Mouse (Mus musculus): ENCODE data around the gene Tesc.
A peak's percentile ranks its signal among the peaks of the same experiment; 100 is the strongest.

Tesc gene

GRCm38 (mm10) chr5:118027698-118028190, at the start of gene Tesc:
TSS of gene Tesc (plus strand) at chr5:118027743.
- no peak for DNase-seq (ENCODE audit: low spot score in 2 of 2)

DNA sequence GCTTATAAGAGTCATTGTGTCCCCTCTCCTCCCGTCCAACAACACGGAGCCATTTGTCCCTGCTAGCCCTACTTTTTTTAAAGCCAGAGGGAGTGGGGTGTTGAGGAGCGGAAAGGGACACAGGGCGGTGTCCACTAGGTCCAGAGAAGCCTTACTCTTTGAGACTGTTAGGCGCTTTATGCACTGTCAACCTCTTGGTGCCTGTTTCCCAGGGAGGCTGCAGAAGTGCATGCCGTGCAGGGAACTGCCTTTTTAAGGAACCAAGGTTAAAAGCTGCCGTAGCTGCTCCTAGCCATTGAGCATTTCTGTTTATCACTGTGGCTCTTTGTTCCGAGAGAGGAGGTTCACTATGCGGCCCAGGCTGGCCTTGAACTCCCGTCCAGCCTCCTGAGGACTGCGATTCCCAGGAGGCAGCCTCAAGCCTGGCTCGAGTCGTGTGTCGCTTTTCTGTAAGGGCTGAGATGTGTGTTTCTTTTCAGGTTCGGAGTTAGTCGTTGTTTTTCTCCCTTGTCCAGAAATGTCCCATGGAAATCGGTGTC, 49.3 kb upstream of the Tesc start:
- DNase-seq (ENCODE audit: low spot score in 2 of 2) = no peak

- DNase-seq (ENCODE audit: low spot score in 2 of 2) = no peak
Measured at GRCm38 (mm10) chr5:117979082-117979481, 48.5 kb upstream of the Tesc start.

DNA sequence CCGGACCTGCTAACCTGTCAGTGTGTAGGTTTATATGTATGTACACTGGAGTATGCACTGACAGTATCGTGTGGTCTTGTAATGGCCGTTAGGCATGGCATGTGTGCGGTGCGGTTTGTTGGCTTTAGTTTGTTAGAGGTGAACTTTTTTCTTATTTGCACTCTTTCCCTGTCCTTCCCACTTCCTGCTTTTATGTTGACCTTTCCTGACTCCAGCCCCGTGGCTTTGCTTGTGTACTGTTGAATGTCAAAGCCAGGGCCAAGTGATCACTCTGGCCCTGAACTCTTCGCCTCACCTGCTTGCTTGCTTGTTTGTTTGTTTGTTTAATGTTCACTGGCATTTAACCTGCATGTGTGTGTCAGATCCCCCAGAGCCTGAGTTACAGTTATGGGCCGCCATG, 46.6 kb upstream of the Tesc start:
- DNase-seq (ENCODE audit: low spot score in 2 of 2) = no peak

DNA sequence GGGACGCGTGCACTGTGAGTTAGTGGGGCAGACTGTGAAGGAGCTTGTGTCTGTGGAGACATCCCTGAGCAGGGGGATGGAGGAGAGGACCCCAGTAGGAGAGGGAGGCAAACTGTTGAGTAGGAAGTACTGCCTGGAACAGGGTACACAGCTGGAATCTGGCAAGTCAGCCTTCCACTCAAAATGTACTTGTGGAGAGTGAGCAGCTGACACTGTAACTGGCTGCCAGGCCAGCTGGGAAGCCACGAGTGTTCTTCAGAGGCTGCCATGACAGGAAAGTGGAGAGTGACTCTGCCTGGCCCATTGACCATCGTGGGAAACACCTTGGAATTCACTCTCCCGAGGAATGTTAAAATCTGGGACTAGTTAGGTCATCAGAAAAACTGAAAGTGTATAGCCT, 45.6 kb upstream of the Tesc start:
- no peak for DNase-seq (ENCODE audit: low spot score in 2 of 2)

DNA sequence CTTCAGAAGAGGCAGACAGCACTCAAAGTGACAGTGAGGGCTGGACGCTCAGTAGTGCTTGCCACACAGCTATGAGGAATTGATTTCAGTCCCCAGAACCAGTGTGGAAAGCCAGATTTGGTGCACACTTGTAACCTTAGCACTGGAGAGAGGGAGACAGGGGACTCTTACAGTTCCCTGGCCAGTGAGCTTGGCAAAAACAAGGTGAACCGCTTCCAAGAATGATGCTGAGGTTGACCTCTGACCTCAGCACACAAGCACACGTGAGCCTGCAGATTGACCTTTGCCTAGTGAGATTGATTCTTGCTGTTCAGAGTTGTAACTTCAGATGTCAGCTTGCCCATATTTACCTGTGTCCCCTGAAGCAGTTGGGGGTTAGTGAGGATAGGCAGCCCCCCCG, 41.2 kb upstream of the Tesc start:
- no peak for DNase-seq (ENCODE audit: low spot score in 2 of 2)

DNA sequence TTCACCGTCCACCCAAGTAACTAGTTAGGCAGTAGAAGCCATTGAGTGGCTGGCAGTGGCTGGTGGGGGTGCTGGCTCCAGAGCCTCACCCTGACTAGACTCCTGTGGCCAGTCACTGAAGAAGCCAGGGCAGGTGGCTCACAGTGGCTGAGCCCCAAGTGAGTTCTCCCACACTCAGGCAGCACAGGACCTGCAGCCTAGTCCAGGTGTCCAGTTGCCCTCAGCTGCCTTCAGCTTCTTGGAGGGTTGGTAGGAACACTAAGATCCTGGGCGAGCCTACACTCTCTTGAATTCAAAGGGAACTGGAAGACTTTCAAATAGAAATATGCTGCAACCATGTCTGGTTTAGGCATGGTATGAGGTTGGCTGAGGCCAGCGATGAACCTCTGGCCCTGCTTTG, 39.7 kb upstream of the Tesc start:
- DNase-seq (ENCODE audit: low spot score in 2 of 2) = no peak

- no peak for DNase-seq (ENCODE audit: low spot score in 2 of 2)
Measured at GRCm38 (mm10) chr5:117988367-117988766, 39.2 kb upstream of the Tesc start.

DNA sequence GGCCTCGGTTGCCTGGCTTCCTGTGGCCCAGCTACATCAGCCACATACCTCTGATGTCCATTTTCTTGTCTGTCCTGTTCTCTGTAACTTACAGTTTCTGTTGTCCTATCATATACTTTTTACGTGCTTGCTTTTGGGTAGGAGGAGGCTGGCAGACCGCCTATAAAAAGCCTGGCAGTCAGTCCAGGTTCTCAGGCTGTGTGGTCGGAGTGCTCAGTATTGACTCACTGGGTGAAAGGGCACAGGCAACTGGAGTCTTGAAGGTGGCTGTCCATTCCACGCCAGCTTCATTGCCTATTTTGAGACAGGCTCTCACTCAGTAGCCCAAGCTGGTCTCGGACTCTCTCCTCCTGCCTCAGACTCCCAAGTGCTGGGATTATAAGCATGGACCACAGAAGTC, 37.8 kb upstream of the Tesc start:
- no peak for DNase-seq (ENCODE audit: low spot score in 2 of 2)

GRCm38 (mm10) chr5:117990957-117991356, 36.6 kb upstream of the Tesc start:
- no peak for DNase-seq (ENCODE audit: low spot score in 2 of 2)

DNA sequence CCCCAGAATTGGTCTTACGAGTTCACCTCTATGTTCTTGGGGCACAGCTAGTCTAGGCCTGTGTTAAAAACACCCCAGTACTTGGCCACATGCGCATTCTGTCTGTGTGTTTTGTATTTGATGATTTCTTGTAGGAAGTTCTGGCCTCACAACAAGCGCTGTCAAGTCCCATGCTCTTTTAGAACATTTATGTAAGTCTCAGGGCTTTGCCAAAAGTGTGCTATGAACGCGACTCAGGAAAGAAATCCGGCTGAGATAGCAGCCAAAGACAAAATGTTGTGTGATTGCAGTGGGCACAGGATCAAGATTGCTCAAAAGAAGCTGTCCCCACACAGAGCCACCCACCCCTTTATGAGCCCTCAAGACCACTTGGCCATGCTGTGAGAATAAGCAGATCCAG, 34.0 kb upstream of the Tesc start:
- peak in 1 of 2 experiments; percentile 53 for DNase-seq (ENCODE audit: low spot score in 2 of 2)

DNA sequence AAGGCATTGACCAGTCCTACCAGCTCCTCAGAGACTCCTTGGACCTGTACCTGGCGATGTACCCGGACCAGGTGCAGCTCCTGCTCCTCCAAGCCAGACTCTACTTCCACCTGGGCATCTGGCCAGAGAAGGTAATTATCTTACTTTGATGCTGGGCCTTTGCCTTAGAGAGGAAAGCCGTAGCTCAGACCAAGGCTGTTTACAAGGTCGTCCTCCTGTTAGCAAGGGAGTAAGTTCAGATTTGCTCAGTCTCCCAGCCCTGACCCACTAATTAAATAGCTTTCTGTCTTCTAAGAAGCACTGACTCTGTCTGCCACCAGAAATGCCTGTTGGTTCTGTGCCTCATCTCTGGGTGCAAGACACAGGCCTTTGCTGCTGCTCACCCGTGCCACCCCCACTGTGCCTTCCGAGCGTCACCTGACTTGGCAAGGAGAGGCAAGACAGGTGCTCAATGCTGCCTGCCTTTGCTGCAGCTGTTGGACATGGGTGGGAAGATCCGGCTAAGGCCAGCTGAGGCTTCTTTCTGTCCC, 32.1 kb upstream of the Tesc start:
- no peak for DNase-seq (ENCODE audit: low spot score in 2 of 2)

DNA sequence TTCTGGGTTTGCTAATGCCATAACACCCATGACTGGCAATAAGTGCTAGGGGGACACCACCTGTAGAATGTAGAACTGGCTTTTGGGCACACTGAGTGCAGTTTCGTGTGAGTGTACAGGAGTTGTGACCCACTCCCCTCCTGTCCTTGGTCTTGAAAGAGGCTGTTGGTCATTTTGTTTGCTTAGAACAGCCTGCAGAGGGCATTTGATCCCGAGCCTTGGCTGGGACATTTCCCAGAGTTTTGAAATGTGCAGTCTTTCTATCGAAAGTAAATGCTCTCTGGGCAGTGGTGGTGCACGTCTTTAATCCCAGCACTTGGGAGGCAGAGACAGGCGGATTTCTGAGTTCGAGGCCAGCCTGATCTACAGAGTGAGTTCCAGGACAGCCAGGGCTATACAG, 31.6 kb upstream of the Tesc start:
- DNase-seq (ENCODE audit: low spot score in 2 of 2) = no peak

GRCm38 (mm10) chr5:117996581-117996980, 31.0 kb upstream of the Tesc start:
- no peak for DNase-seq (ENCODE audit: low spot score in 2 of 2)

- no peak for DNase-seq (ENCODE audit: low spot score in 2 of 2)
Measured at GRCm38 (mm10) chr5:117997434-117997970, 30.0 kb upstream of the Tesc start.

DNA sequence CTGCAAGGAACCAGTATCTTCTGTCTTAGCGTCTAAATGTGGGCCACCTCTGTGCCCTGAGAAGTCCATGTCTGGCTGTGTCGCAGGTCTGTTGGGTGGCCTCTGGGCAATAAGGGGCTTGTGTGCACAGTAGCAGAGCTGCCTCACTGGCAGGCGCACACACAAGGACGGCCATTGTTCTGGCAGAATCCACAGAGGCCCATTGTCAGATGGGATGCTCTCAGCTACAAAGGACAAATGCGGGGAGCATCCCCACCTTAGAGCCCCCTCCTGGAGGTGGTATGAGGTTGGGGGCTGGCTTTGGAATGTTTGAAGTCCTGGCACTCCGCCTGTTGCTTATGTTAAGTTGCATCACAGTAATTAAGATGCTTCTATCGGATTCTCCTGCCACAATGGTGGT, 28.5 kb upstream of the Tesc start:
- peak in 1 of 2 experiments; percentile 28 for DNase-seq (ENCODE audit: low spot score in 2 of 2)

DNA sequence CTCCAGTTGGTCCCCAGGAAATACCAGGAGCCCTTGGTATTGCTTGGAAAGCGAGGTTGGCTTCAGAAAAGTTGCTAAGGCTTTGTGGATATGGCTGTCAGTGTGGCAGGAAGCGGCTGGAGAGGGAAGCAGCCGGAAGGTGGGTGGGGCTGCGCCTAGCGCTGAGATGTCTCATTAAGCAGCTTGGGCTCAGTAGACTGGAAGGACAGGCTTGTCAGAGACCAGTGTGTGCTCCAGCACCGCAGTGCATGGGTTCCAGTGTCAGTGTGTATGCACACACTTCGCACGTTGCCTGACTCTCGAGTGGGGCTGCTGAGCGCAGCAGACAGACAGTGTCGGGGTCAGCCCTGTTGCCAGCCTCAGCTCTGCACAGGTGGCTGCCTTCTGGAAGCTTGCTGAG, 28.0 kb upstream of the Tesc start:
- peak; percentile 51 to 58 for DNase-seq (ENCODE audit: low spot score in 2 of 2)

GRCm38 (mm10) chr5:118002059-118002458, 25.5 kb upstream of the Tesc start:
- DNase-seq (ENCODE audit: low spot score in 2 of 2) = peak; percentile 68 to 70

DNA sequence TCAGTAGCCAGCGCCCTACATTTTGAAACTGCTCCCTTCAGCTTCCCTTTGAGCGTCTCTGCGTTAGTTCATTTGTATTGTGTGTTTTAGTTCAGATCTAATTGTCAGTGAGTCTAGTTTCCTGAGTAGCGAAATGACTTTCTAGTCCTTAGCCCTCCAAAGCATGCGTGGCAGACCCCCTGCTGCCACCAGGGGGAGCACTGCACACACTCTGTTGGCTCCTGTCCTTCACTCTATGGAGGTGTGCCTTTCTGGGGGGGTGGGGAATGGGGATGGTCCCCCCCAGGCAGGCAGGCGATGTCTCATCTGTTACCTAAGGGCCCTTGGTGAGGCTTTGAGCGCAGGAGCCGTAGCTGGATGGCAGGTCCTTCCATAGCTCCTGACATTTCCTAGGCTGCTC, 22.9 kb upstream of the Tesc start:
- DNase-seq (ENCODE audit: low spot score in 2 of 2) = peak; percentile 61 to 70

DNA sequence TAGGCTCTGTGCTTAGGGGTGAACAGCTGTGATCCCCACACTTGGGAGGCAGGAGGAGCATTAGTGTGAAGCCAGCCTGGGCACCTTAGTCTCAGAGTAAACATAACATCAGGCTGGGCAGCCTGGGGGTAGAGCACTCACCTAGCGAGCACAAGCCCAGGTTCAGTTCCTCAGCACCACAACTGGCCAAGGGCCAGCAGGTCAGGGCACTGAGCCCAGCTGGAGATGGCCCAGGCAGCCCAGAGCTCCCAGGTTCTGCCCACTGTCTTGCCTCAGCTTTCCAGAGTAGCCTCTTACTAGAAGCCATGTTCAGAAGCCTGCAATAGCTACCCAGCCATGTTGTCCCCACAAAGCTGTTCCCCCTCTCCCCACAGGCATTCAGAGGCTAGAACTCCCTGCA, 21.8 kb upstream of the Tesc start:
- DNase-seq (ENCODE audit: low spot score in 2 of 2) = no peak

DNA sequence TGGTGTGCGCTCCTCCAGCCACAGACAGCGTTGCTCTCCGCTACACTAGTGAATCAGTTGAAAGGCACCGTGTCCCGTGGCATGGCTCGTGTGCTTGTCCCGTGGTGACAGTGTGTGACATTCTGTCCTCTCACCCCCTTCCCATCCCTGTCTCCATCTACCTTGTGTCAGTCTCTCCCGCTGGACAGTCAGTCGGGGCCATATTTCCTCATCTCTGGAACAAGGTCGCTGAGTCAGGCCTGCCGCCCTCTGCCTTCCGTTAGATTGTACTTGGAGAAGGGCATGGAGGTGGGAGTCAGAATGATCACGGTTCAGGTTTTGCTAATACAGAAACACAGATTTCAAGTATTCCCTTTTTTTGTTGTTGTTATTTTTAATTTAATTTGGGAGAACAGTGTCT, 19.2 kb upstream of the Tesc start:
- DNase-seq (ENCODE audit: low spot score in 2 of 2) = no peak

- no peak for DNase-seq (ENCODE audit: low spot score in 2 of 2)
Measured at GRCm38 (mm10) chr5:118010872-118011271, 16.7 kb upstream of the Tesc start.

DNA sequence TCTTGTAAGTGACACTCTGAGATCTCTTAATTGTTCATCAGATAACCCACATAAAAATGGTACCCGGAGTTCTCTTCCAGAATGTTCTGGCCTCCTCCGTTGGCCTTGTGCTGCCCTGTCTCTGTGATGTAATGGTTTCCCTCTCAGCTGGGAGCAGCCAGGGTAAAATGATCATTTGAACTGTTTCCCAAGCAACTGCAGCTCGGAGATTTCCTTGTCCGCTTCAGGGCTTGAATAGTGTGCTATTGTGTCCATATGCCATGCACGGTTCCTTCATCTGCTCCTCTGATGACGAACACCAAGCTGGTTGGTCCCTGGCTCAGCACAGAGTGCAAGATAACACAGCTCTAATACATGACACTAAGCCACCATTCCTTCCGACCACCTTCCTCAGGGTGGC, 15.7 kb upstream of the Tesc start:
- DNase-seq (ENCODE audit: low spot score in 2 of 2) = no peak

DNA sequence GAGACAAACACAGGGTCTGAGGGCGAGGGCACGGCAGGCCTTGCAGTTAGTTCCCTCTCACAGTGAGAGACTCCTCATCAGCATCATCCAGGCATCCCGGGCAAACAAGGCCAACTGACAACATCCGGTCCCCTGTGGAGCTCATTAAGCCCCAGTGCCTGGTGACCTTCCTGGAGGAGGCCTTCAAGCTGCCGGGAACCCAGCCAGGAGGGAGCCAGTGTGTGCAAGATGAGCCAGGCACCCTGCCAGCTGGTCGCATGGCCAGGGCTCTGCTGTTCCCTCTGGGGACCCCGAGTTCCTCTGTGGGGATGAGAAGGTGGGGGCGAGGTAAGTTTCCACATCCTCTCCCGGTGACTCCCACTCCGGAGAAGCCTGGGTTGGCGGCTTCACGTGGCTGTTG, 12.5 kb upstream of the Tesc start:
- DNase-seq (ENCODE audit: low spot score in 2 of 2) = no peak

Data from frontal cortex, postnatal 36 days (tissue).